Mouse (Mus musculus) neutrophil, adult 5-6 weeks (primary cell): ENCODE data around the gene Il22ra1. TPM values are rescaled to one million over a fixed set of nuclear protein-coding genes. Genes with fewer than 3 reads are reported as not detected.
A peak's percentile ranks its signal among the peaks of the same experiment; 100 is the strongest.

Experiments used
- ATAC-seq: fragments of 151-379, 151-347 bp; 2 replicates; pipeline ENCODE4 v1.8.0; 2017; ENCODE audit warnings: mild to moderate bottlenecking, moderate TSS enrichment; ENCODE audit not compliant: insufficient number of reproducible peaks, poor library complexity, low FRiP score, severe bottlenecking; ENCODE audit errors: extremely low read depth
- total RNA-seq: library from RNA; stranded (forward); fragments of 200-1000 nt; gene quantifications from 2 replicates; pipeline ENCODE4 v1.2.3, GENCODE M21; 2017

Gene Il22ra1
- total RNA-seq, 1 experiment from 2014 or later = not detected

DNA sequence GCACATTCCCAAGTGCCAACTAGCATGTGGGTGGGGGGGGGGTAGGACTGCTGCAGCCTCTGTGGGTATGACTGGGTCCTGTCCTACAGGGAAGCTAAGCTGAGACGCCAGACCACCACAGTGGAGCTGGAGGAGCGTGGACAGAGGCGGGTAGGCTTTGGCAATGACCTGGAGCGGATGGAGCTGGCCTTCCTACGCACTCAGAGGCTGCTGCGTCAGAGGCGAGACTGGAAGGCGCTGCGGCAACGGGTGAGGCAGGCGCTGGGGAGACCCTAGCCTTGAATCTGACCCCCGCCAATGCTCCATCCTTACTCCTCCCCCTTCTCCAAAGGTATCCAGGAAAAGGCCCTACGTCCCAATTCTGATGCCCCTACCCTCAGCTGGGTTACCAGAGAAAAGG is 36.7 kb downstream of the Il22ra1 start:
- ATAC-seq = no peak

DNA sequence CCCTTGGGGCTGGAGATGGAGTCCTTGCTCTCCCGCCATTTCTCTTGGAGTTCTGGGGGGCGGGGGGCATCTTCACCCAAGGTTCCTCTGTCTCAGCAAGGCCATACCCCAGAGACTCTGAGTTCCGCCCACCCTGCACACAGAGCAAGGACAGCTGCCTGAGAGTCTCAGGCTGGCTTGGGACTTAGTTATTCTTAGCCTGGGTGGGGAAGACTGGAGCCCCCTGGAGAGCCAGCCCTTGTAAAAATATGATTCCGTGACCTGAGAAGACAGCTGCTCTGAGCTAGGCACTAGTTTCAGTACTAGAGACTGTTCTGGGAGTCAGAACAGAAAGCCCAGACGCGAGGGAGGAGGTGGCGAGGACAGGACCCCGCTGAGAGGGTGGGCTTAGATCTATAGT is 37.7 kb downstream of the Il22ra1 start:
- no peak for ATAC-seq

DNA sequence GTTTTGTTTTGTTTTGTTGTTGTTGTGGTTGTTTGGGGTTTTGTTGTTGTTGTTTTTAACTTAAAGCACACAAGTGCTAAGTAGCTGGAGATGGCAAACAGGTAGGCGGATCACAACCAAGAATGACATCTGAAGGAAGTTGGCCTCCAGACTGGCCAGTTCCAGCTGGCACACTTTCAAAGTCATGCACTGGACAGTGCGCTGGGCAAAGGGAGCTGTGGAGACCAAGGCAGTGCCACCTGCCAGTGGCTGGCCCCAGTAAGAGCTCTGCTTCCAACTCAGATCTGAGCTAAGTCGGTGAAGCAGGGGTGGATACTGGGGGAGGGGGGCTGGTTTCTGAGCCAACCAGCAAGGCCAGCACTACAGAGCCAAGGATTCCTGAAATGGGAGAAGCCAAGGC is 39.0 kb downstream of the Il22ra1 start:
- ATAC-seq = no peak

DNA sequence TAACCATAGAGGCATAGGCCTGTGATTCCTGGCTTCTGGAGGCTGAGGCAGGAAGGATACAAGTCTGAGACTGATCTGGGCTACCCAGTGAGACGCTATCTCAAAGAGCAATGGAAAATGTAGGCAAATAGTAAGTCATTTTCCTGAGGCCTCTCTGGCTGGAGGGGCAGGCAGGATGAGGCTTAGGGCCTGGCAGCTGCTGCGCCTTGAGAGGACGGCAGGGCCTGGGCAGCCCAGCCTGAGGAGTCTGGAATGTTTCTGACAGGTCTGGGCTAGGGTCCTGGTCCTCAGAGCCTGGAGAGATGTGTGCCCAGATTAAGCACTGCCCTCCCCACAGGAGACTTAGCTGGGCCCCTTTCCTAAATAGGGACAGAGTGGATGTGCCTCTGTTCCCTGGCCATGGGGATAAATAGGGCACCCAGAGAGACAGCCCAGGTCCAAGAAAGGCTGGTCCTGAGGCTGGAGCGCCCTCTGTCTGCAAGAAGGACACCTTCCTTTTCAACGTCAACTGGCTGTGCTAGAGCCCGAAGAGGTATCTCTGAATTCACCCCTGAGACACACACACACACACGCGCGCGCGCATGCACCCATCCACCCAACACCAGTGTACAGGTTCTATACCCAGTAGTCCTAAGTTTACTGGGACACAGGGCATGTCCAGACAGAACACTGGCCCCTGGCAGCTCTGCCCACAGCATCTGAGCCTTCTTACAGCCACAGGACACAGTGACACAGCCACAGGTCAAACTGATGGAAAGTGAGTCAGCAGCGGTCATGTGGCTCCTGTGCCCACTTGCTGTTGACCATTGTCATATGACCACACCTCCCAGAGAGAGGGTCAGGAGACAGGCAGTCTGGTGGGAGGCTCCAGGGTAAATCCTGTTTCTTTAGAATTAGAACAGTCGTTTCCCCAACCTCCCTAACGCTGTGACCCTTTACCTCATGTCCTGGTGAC is 40.9 kb downstream of the Il22ra1 start:
- no peak for ATAC-seq

DNA sequence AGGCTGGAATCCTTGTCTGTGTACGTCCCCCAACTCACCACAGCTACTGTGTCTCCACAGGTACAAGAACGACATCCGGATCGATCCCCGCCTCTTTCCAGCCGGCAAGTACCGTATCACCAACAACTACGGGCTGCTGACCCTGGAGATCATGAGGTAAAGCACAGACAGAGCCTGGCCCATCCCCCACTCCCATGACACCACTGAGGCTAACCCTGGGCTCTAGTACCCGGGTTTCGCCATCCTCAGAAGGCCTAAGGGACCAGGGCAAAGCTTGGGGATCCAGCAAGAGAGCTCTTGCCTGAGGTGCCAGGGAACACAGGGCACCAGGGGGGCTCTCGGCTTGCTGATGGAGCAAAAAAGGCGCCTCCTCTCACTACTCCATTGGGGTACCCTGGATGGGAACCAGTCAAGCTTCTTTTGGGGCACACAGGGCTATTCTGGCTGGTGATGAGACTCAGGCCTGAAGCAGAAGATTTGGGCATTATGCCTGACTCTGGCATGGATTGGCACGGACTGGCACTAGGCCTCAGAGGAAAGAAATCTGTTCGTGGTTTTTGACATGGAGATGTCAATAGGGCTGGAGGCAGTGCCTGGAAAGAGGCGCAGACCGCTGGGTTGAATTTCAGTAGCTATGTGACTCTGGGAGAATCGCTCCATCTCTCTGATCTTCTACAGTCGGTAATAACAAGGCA is 42.8 kb downstream of the Il22ra1 start:
- no peak for ATAC-seq

DNA sequence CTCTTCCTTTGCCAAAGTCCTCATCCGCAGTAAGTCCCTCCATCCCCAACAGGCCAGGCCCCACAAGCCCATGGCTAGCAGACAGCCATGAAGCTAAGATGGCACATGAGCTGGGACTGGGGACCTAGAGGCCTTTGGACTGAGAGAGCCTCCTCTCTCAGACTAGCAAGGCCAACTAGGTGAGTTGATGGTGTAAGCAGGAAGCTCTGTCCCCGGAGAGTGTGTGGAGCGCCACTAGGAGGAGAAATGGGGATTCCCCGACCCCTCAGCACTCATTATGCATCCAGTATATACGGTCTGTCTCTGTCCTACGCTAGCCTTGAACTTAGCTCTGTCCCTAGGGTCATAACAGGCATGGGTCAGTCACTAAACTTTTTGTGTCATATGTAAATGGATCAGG is 43.6 kb downstream of the Il22ra1 start:
- ATAC-seq = no peak

DNA sequence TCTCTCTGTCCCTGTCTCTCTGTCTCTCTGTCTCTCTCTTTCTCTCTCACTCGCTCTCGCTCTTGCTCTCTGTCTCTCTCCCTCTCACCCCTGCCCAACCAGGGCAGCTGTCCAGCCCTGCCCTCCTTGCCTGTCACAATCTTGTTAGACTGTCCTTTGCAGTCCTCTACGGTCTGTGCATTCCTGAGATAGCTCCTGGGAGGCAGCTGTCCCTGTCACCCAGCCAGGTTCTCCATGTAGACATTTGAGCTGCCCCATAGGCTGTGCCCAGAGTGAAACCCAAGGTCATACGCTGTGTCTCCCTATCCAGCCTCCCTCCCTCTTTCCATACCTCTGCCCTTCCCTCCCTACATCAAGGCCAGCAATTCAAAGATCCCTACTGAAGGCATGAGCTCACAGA is 44.7 kb downstream of the Il22ra1 start:
- no peak for ATAC-seq

DNA sequence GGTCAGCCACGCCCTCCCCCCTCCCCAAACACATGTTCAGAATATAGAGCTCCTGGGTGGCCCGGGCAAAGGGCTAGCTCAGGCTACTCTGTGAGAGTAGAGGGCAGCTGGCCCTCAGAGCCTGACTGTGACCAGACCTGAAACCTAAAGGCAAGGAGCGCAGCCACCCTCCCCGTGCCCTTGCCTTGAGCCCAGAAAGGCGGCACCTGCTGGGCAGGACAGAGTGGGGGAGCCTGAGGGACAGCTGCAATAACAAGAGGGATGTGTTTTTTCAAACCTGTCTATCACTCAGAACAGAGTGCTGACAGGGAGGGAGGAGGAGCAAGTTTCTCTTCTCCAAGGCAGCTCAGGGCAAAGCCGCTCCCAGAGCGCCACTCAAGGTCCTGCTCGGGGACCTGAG is 46.5 kb downstream of the Il22ra1 start:
- no peak for ATAC-seq

DNA sequence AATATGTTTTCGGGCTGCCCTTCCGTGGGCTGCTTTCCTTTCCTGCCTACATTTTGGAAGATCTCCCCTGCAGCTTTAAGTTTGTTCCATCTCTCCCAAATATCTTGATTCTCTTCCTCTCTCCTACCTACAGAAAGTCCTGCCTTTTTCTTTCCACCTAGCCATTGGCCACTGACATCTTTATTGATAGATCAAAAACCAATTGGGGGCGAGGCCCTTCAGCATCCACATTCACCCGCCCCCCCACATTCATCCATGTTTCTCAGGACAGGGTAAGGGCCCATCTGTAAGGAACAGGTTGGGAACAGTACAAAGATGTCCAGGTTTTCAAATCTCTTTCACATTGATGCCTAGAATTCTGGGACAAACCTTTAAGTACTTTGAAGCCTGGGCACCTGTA is 48.9 kb downstream of the Il22ra1 start:
- ATAC-seq = no peak

DNA sequence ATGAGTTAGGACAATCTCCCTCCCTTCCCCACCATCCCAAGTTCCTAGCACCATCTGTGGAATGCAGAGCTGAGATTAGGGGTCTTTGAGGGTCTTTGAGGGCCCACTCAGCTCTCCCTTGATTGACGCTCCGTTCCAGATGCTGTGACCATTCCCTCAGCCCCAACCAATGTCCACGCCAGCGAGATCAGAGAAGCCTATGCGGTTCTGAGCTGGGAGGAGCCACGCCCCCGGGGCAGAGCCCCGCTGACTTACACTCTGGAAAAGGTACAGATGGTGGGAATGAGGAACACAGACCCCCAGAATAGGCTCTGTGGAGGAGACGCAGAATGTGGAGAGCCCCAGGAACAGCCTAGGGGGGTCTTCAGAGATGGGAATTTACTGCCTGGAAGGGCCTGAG is 51.7 kb downstream of the Il22ra1 start:
- ATAC-seq = no peak

DNA sequence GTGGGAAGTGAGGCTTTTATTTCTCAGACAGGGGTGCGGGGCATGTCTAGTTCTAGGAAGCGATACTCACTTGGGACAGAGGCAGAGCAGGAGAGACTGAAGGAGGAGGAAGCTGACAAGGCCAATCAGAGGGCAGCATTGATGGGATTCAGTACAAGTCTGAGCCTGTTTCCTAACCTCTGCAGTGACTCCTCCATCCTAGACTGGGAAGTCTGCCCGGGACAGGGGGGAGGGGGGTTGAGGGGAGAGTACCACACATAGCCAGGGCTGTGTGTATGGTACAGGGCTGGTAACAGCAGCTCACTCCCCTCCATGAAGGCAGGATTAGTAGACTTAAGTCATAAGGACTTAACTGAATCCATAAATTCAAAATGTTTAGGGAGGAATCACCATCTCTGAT is 52.3 kb downstream of the Il22ra1 start:
- no peak for ATAC-seq

DNA sequence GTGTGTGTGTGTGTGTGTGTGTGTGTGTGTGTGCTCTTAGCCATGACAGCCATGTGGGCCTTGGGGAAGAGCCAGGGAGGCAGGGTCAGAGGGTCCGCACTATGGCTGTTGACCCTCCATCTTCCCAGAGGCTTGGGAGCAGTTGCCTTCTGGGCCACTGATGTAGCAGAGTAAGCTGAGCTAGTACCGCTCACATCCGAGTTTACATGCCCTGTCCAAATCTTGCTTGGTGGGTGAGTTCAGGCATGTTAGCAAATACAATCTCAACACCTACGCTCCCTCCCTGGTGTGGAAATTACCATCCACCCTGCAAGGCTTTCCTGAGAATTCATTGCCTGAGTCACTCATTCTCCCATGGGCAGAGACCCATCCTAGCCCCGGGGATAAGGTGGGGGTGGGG is 53.3 kb downstream of the Il22ra1 start:
- ATAC-seq = no peak

DNA sequence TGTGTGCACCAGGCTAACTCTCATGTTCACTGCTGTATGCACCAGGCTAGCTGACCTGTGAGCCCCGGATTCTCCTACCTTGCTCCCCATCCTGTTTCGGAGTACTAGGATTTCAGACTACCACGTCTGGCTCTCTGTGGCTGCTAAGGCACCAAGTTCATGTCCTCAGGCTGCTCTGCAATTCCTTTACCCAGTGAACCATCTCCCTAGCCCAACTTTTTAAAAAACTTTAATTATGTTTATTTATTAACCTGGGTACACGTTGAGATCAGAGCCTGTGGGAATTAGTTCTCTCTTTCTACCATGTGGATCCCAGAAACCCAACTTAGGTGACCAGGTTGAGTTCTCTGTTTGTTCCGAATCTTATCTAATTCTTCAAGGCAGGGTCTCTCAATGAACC is 58.6 kb downstream of the Il22ra1 start:
- ATAC-seq = no peak

DNA sequence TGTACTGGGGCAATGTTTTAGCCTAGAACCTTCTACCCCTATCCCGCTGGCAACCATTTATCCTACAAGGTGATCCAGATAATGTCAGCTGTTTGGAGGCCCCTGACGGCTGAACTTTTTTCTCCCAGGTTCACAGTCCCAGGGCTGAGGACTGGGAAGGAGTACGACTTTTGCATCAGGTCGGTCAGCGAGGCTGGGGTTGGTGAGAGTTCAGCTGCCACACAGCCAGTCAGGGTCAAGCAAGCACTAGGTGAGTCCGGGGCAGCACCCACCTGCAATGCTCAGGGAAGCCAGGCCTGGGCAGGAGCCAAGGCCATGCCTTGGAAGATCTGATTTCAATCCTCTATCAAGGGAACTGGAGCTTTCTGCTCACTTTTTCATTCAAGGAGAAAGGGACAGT is 59.3 kb downstream of the Il22ra1 start:
- no peak for ATAC-seq

DNA sequence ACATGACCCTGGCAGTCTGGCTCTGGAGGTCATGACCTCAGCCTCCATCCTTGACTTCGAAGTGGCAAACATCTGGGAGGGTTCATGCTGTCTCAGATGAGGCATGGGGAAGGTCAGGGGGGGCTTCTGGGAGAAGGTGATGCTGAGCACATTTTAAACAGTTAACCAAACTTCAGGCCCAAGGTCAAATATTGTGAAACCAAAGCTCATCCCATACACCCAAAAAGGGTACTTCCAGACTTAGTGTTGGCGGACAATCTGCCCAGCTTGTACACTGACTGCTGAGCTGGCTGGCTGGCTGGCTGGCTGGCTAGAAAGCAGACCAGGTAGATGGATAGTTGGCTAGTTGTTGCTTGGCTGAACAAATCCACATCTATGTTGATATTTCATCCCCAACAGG is 61.2 kb downstream of the Il22ra1 start:
- ATAC-seq = no peak

DNA sequence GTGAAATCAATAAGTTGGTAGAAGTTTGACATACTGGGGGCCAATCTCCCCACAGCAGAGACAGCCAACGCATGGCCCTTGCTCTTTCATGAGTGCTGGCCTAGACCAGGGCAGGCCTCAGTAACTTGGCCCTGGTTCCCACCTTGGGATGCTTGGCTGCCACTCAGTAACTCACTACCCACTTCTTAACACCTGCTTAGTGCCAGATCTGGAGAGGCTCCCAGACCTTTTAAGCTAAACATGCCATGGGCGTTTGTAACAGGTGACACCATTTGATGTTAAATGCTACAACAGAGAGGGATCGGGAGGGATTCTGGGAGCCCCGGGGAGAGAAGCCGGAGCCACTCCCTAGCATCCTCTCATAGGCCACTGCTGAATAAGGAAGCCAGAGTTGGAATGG is 64.8 kb downstream of the Il22ra1 start:
- ATAC-seq = no peak

DNA sequence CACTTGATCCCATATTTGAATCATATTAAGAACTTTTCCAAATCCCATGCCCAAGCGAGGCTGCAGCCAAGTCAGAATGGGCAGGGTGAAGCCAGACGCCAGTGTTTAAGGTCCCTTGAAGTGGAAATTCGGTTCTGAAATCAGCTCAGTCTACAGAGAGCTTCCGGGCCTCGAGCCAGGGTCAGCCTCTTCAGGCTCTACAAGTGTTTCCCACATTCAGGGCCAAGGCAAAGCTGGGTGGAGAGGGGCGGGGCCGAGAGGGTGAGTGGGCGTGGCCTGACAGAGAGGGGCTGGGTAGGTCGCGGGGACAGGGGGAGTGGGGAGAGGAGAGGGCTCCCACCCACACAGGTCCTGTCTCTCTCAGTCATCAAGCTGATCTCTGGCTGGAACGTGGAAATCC is 70.0 kb downstream of the Il22ra1 start:
- ATAC-seq = no peak

DNA sequence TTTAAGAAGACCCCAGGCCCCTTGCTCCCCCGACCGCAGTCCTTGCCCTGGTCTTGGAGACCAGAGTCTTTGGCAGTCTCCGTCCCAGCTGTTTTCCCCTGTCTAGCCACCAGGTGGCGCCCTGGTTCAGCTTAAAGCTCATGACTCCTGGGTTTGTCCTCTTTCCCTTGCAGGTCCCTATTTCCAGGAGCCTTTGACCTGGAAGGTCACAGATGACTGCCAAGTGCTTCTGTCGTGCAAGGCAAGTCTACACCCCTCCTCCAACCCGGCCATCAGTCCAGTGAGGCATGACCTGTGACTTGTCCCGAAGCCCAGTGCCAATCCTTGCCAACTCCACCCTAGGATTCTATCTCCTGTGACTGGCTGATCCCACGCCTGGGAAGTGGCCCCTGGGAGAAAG is 73.6 kb downstream of the Il22ra1 start:
- peak; percentile 62 for ATAC-seq
